Mouse (Mus musculus): ENCODE measurements around the gene Ccl17.

DNA sequence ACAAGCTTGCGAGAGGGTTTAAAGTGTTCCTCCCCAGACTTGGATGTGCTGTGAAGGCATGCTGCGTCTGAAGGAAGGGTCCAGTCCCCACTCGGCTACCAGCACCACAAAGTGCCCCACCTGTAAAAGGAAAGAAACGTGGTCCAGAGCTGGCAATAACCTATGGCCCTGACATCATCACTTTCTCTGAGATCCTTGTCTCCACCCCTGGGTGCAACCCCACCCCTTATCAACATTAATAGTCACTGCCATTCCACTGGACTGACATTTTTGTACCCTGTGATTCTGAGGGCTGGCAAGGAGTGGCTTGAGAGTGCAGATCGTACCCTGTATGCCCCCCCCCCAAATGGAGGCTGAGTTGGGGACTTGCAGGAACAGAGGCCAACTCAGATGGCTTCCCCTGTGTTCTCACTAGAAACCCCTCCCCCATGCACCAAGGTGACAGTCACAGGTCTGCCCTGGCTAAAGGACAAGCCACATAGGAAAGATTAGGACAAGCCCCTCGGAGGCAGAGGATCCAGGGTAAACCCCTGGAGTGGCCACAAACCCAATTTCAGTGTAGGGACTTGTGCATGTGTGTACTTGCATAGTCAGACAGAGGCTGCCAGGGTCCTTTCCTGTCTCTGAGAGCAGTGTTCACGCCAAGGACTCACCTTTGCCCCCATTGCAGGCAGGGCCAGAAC is 29.0 kb upstream of the Ccl17 start:
- TF ChIP-seq CTCF (IDR thresholded peaks at IDR 0.05; ENCODE audit: low read depth) (no peak), EP300 (IDR thresholded peaks at IDR 0.05; ENCODE audit: low read depth) (no peak)
